Mouse (Mus musculus): ENCODE measurements around the gene Pear1.

Gene Pear1

GRCm38 (mm10) chr3:87804038-87804677 lies 19.9 kb downstream of the Pear1 start:
- no peak for DNase-seq

DNA sequence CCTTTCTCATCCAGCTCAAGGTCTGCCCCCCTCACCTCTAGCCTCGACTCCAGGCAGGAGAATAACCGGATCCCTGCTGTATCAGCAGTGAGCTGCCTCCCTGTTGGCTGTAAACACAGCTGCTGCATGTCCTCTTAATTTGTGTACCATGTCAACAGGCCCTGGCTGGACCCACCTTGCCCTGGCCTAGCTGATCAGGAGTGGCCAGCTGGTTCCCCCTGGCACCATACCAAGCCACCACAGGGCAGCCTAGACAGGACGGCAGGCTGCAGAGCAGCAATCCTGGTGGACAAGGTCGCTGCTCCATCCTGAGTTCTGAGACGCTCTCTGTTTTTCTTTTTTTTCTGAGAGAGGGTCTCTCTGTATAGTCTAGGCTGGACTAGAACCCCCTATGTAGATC lies 22.4 kb downstream of the Pear1 start:
- DNase-seq, result no peak

DNA sequence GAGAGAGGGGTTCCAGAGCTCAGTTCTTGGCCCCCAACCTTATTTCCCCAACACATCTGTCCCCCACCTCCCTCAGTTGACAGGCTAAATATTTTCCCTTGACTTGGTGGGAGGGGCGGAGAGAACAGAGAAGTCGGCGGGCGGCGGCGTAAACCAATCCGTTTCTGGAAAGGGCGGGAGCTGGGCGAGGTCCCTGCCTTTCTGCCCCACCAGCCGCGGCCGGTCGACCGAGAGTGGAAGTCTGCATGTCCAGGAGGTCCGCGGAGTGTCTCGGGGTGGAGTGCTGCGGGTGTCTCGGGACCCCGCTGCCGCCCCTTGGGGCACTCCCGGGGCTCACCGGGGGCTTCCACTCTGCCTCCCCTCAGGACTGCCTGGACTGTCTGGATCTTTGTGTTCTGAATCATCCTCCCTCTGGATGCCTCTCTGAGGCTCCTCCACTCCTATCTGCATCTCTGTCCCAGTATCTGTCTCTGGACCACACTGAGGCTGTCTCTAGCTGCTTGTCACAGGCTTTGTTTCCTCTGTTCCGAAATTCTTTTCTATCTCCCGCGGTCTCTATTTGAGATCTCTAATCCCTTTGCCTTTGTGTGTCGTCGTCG lies 27.3 kb downstream of the Pear1 start, which contains the start of gene Insrr:
Gene Insrr (plus strand): TSS at position 216 of the 599 bp plus-strand sequence.
- DNase-seq, result peak; percentile 70

DNA sequence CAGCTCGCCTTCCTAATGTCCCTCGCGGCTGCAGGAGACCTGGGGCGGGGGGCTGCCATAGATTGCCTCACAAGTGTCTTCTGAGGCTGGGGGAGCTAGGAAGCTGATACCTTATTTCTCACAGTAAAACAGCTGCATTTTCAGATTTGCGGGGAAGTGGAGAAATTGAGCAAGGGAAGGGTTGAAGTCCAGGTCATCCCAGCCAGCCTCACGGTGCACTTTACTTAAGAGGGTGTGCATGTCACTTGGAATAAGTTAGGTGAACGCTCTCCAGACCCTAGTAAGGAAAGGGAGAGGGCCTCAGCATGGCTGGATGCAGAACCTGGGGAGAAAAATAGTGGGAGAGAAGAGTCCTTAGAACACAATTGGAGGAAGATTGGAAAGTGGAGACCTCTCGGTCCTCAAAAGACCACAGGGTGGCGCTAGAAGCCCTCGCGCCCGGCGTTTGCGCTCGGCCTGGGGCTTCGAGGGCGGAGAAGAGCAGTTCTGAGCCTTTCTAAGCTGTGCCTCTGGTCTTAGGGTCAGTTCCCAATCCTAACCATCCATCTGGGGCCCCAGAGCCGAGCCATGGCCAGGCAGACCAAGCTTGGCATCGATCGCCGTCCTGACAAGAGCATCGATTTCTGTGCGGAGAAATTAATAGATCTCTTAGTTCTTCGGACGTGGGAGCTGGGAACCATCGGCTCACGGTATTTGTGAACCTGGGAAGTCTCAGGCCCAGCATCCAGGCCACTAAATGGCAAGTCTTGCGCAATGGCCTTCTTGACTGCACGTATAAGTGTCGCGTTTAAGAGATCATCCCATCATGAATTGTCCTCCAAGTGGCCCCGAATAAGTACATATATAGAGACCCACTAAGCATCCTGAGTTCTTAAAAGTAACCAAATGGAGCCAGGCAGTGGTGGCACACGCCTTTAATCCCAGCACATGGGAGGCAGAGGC lies 28.5 kb downstream of the Pear1 start:
- DNase-seq, result peak; percentile 80

- DNase-seq, result peak; percentile 11
Observed at GRCm38 (mm10) chr3:87794922-87795325, 29.2 kb downstream of the Pear1 start, which contains the start of gene Ntrk1. TSS of gene Ntrk1 (minus strand) at chr3:87795162.

- no peak for DNase-seq
Observed at GRCm38 (mm10) chr3:87789768-87790167, 34.3 kb downstream of the Pear1 start.

- no peak for DNase-seq
Observed at GRCm38 (mm10) chr3:87789248-87789647, 34.9 kb downstream of the Pear1 start.

- peak; percentile 22 for DNase-seq
Observed at GRCm38 (mm10) chr3:87785626-87786214, 38.4 kb downstream of the Pear1 start.

GRCm38 (mm10) chr3:87785156-87785555 lies 39.0 kb downstream of the Pear1 start:
- no peak for DNase-seq

GRCm38 (mm10) chr3:87783282-87784023 lies 40.7 kb downstream of the Pear1 start:
- no peak for DNase-seq

GRCm38 (mm10) chr3:87779086-87779485 lies 45.0 kb downstream of the Pear1 start:
- DNase-seq, result no peak

- no peak for DNase-seq
Observed at GRCm38 (mm10) chr3:87778283-87778682, 45.8 kb downstream of the Pear1 start.

GRCm38 (mm10) chr3:87771088-87771487 lies 53.0 kb downstream of the Pear1 start:
- DNase-seq, result no peak

DNA sequence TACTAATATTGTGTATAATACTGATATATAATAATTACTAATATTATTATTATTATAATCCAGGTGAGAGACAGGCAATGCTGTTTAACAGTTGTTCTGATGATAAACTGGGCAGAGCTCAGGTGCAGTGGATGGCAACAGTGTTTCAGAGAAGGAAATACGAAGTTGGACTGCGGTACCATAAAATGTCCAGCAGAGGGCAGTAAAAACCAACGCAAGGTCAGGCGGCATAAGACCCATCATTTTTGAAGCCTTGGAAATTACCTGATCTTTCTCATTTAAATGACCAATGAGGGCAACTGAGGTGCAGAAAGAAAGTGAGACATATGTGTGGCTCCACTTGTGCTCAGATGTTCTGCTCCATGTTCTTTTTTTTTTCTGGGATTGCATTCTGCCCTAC lies 53.8 kb downstream of the Pear1 start:
- DNase-seq, result peak; percentile 69

DNA sequence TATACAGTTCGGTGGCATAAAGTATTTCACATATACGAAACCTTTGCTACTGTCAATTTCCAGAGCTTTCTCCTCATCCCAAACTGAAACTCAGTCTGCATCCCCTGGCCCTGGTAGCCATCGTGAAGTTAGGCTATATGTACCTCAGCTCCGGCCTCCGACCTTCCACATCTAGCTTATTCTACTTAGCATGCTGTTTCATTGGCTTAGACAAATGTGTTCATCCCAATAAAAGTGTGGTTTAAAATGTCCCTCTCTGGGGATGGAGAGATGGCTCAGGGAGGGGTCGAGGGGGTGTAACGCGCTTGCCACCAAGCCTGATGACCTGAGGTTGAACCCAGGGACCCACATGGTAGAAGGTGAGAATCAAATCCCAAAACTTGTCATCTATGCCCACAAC lies 54.6 kb downstream of the Pear1 start:
- DNase-seq, result no peak

DNA sequence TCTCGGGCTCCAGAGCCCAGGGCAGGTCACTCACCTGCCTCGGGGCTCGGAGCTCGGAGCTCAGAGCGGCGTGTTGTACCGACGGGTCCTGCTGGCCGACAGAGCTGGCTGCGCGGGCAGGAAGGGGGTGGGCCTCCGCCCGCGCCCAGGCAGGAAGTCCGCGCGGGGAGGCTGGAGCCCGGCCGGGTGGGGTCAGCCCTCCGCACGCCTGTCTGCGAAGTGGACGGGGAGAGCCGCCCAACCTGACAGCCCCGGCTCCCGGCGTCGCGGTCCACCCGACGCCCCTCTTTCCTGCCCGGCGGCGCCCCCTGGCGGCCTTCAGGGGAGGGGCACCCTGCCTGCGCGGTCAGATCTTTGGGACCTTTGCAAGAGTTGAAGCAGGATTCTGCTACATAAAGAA lies 55.3 kb downstream of the Pear1 start:
- peak; percentile 94 for DNase-seq

DNA sequence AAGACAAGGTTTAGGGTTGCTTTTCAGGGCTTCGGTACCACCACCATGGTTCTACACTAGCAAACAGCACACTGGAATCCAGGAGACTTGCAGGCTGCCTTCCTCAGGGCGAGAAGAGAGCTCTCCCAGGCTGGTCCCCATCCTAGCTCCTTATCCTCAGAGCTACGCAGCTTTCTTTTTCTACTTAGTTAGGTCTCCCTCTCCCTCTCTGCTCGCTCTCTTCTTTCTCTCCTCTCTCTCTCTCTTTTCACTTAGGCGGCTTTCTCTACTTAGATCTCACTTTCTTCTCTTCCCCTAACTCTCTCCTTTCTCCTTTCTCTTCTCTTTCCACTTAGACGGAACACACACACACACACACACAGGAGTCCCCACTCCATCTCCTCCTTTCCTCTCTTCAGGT lies 55.7 kb downstream of the Pear1 start:
- DNase-seq, result no peak

DNA sequence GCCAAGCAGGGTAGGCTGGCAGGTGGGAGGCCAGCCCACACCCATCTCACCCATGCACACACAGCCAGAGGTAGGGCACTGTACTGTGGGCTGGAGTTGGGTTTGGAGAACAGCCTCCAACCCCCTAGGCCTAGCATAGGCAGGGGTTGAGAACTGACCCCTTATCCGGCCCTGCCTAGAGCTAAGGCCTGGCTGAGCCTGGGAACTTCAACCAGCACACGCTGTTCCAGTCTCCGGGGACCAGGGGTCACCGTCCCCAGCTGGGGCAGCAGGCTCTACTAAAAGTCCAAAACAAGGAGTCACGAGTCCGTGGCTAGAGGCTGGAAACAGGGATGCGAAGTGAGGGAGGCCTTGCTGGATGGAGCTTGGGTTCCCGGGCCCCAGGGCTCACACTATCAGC lies 56.3 kb downstream of the Pear1 start:
- peak; percentile 65 for DNase-seq

DNA sequence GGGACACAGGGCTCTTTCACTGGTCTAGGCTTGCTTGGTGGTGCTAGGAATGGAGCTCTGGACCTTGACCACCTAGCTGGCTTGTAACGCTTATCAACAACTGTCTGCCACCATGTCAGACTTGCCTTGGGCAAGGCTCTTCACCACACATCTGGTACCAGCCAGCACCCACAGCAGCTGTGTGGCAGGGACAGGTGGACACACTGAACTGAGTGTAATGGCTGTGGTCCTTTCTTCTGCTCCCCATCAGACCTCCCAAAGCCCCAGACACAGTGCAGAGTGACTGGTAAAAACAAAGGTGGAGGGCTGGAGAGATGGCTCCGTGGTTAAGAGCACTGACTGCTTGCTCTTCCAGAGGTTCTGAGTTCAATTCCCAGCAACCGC lies 57.8 kb downstream of the Pear1 start:
- DNase-seq, result no peak

DNA sequence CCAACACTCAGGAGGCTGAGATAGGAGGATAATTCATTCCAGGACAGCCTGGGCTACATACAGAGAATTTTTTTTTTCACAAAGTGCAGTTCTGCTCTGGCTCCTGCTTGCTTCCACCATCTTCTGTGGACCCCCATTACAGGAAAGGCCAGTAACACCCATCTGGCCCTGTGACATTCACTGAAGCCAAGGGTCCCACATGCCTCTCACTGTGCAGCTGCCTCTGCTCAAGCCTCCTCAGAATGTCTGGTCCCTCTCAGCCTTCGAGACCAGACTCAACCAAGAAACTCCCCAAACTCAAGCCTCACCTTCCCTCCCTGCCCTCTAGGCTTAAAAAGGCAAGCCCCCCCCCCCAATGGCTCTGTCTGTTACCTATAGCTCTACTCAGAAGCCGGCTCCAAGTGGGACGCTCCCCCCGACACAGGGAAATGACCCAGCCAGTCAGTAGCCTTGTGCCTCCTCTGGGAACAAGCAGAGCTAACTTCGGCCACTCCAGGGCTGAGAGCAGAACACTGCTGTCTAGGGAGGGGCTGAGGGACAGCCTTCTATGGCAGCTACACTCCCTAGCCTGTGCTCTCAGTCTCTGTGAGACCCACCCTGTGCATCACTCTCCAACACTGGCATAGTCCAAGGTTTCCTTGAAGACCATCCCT lies 58.3 kb downstream of the Pear1 start:
- no peak for DNase-seq

GRCm38 (mm10) chr3:87765091-87765490 lies 59.0 kb downstream of the Pear1 start:
- DNase-seq, result peak; percentile 81

GRCm38 (mm10) chr3:87764506-87764905 lies 59.6 kb downstream of the Pear1 start:
- DNase-seq, result peak; percentile 68

All from lung, postnatal 10 days (tissue).